Mouse (Mus musculus) hindbrain, embryonic 11.5 days (tissue): ENCODE measurements around the gene Gabra3. TPM values are rescaled to one million over a fixed set of nuclear protein-coding genes. Genes with fewer than 3 reads are reported as not detected.

ENCODE experiments used
- ATAC-seq: fragments of 200-750 bp; cut with Nextera tagmentation; 2 replicates; pipeline ENCODE4 v1.8.0; 2017; ENCODE audit warnings: mild to moderate bottlenecking, moderate TSS enrichment, moderate library complexity; ENCODE audit not compliant: low FRiP score
- DNase-seq: peaks from one replicate; pipeline ENCODE4 v3.0.0-alpha.2; 2015; ENCODE audit warnings: low spot score
- H3K27ac ChIP-seq: fragments of 300-500 bp; sonication (generic); 2 replicates; pipeline ENCODE4 v1.5.1; 2014; ENCODE audit warnings: mild to moderate bottlenecking, low read depth, low read length
- H3K27me3 ChIP-seq: fragments of 300-500 bp; sonication (generic); 2 replicates; pipeline ENCODE4 v1.6.1; 2014; ENCODE audit warnings: mild to moderate bottlenecking, low read length, moderate library complexity, mixed read lengths; ENCODE audit not compliant: control insufficient read depth, insufficient read depth
- H3K36me3 ChIP-seq: fragments of 300-500 bp; sonication (generic); 2 replicates; pipeline ENCODE4 v1.6.1; 2014; ENCODE audit warnings: mild to moderate bottlenecking, low read length, moderate library complexity, mixed read lengths; ENCODE audit not compliant: control insufficient read depth, insufficient read depth
- H3K4me1 ChIP-seq: fragments of 300-500 bp; sonication (generic); replicated peaks from 2 replicates; pipeline ENCODE4 v1.6.1; 2014; ENCODE audit warnings: low read length, mixed read lengths; ENCODE audit not compliant: control insufficient read depth, insufficient read depth
- H3K4me2 ChIP-seq: fragments of 300-500 bp; sonication (generic); replicated peaks from 2 replicates; pipeline ENCODE4 v1.6.1; 2014; ENCODE audit warnings: mild to moderate bottlenecking, low read depth, low read length
- H3K4me3 ChIP-seq: fragments of 300-500 bp; sonication (generic); 2 replicates; pipeline ENCODE4 v1.5.1; 2014; ENCODE audit warnings: low read depth, low read length
- H3K9ac ChIP-seq: fragments of 300-500 bp; sonication (generic); 2 replicates; pipeline ENCODE4 v1.6.1; 2014; ENCODE audit warnings: low read depth, low read length
- H3K9me3 ChIP-seq: fragments of 300-500 bp; sonication (generic); 2 replicates; pipeline ENCODE4 v1.6.1; 2016; ENCODE audit warnings: low read length; ENCODE audit not compliant: control insufficient read depth
- WGBS: fragments of 180-500 bp; shearing (Covaris S2); extraction: QIAGEN DNeasy Blood & Tissue Kit; methylation state at CpG from one replicate; pipeline ENCODE4 v1.1.7; 2014; 5-methylcytosine and 5-hydroxymethylcytosine counted together
- polyA plus RNA-seq: library from polyadenylated mRNA; unstranded; fragments of >200 nt; fragmentation: Nextera tagmentation; extraction: Ambion mirVana; gene quantifications from 2 replicates; pipeline ENCODE4 v1.2.1, GENCODE M21; 2014

The Gabra3 gene
- polyA plus RNA-seq, result 1.4 and 2.8 TPM in 2 replicates

- Histone ChIP-seq H3K4me3 (peak within 1 kb of the TSS; percentile 29), H3K36me3 (no peaks in the 10 kb centered on the region), H3K4me1 (no peaks in the 10 kb centered on the region), H3K9ac (peak within 1 kb of the TSS; percentile 19; the same call in 1 of the 2 replicates), H3K27ac (no peak within 1 kb of the TSS), H3K4me2 (peak within 1 kb of the TSS; percentile 41), H3K9me3 (no peaks in the 10 kb centered on the region), H3K27me3 (no peaks in the 10 kb centered on the region)
- DNase-seq, result peak; percentile 31
- WGBS, result 4% methylated on average over 4 of the region's 4 CpGs
- ATAC-seq, result peak; percentile 63
Measured at GRCm38 (mm10) chrX:72656230-72656898, at the start of gene Gabra3. Gabra3 (minus strand) TSS chrX:72656848.

DNA sequence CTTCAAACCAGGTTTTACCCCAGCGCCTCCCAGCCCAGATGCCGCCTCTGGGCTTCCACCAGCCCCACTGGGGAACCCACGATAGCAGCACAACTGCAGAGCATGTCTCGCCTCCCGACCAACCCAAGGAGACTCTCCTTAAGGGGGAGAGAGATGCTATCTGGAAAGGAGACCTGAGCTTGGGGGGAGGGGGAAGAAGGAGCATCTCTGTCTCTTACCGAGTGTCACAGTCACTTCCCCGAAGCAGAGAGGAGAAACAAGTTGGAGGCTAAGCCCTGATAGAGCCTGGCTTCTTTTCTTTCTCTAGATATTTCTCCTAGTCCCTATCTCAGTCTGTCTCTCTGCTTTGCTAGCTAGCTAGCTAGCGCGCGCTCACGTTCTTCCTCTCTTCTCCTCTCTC lies 859 bp downstream of the Gabra3 start:
- Histone ChIP-seq H3K4me1 (no peaks in the 10 kb centered on the region), H3K4me3 (peak overlapping the region; percentile 29), H3K9ac (peak overlapping the region; percentile 19; the same call in 1 of the 2 replicates), H3K9me3 (no peaks in the 10 kb centered on the region), H3K27me3 (no peaks in the 10 kb centered on the region), H3K27ac (no peak overlapping the region), H3K36me3 (no peaks in the 10 kb centered on the region), H3K4me2 (peak overlapping the region; percentile 41)
- peak; percentile 76 for ATAC-seq
- WGBS, result 11% methylated on average over 8 of the region's 11 CpGs
- DNase-seq, result no peak

DNA sequence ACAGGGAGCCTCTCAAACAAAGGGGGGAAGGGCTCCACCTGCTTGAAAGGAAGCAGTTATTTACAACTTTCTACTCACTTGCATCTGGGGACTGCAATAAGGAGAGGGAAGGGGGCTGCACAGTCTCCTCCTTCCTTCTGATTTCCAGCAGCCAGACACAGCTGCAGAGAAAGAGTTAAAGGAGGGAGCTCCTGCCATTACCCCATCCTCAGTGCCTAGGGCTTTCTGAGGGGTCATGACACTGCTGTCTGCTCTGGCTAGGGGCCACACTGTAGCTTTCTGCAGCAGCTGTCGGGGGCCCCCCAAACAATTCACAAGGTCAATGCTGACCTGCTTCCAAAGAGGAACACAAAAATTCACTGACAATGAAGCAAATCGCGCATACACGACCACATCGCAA lies 1.3 kb downstream of the Gabra3 start:
- Histone ChIP-seq H3K27me3 (no peaks in the 10 kb centered on the region), H3K9me3 (no peaks in the 10 kb centered on the region), H3K4me1 (no peaks in the 10 kb centered on the region), H3K9ac (peak overlapping the region; percentile 19; the same call in 1 of the 2 replicates), H3K4me2 (peak overlapping the region; percentile 41), H3K36me3 (no peaks in the 10 kb centered on the region), H3K27ac (no peak overlapping the region), H3K4me3 (peak overlapping the region; percentile 29)
- 12% methylated on average over 5 of the region's 5 CpGs for WGBS
- peak; percentile 49; the same call in 1 of the 2 replicates for ATAC-seq
- DNase-seq, result peak; percentile 26

DNA sequence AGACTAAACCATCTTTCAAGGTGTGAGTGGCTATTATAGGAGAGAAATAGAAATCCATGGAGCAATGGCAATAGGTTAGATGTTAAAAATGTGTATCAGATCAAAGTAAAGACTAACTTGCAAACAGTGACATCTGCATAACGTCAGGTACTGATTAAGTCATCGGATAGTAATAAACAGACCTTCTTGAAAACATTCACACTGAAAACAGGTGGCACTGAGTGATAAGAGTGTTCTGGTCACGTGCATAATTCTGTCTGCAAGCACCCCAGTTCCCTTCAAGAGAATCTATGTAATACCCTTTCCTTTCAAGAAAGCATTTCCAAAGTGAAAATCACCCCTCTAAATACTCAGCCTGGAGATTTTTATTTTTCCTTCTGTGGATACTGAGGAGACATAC lies 6.0 kb downstream of the Gabra3 start:
- no peak overlapping the region for H3K27ac ChIP-seq
- H3K9me3 ChIP-seq, result no peaks in the 10 kb centered on the region
- H3K4me1 ChIP-seq, result no peaks in the 10 kb centered on the region
- H3K4me3 ChIP-seq, result no peak overlapping the region
- H3K9ac ChIP-seq, result no peak overlapping the region
- no peak overlapping the region for H3K4me2 ChIP-seq
- H3K36me3 ChIP-seq, result no peaks in the 10 kb centered on the region
- DNase-seq, result no peak
- H3K27me3 ChIP-seq, result no peaks in the 10 kb centered on the region
- WGBS, result 72% methylated on average over 3 of the region's 3 CpGs
- no peak for ATAC-seq

GRCm38 (mm10) chrX:72644691-72645090 lies 12.0 kb downstream of the Gabra3 start:
- 58% methylated on average over 2 of the region's 2 CpGs for WGBS
- no peaks in the 10 kb centered on the region for H3K36me3 ChIP-seq
- no peaks in the 10 kb centered on the region for H3K27me3 ChIP-seq
- no peak overlapping the region for H3K4me2 ChIP-seq
- peak; percentile 1 for DNase-seq
- no peak overlapping the region for H3K9ac ChIP-seq
- no peak for ATAC-seq
- no peaks in the 10 kb centered on the region for H3K4me1 ChIP-seq
- no peaks in the 10 kb centered on the region for H3K9me3 ChIP-seq
- no peak overlapping the region for H3K4me3 ChIP-seq
- H3K27ac ChIP-seq, result no peak overlapping the region

- Histone ChIP-seq H3K4me3 (no peak overlapping the region), H3K9ac (no peak overlapping the region), H3K27ac (no peak overlapping the region), H3K4me1 (no peaks in the 10 kb centered on the region), H3K4me2 (no peak overlapping the region), H3K36me3 (no peaks in the 10 kb centered on the region), H3K9me3 (no peaks in the 10 kb centered on the region), H3K27me3 (no peaks in the 10 kb centered on the region)
- WGBS, result 88% methylated on average over 5 of the region's 5 CpGs
- no peak for ATAC-seq
- DNase-seq, result no peak
Measured at GRCm38 (mm10) chrX:72497284-72497683, 159.4 kb downstream of the Gabra3 start.

- Histone ChIP-seq H3K4me2 (no peak overlapping the region), H3K27me3 (no peaks in the 10 kb centered on the region), H3K36me3 (no peaks in the 10 kb centered on the region), H3K9me3 (no peaks in the 10 kb centered on the region), H3K9ac (no peak overlapping the region), H3K27ac (no peak overlapping the region), H3K4me3 (no peak overlapping the region), H3K4me1 (no peaks in the 10 kb centered on the region)
- DNase-seq (no peak), ATAC-seq (no peak)
- 94% methylated on average over 2 of the region's 2 CpGs for WGBS
Measured at GRCm38 (mm10) chrX:72489806-72490205, 166.8 kb downstream of the Gabra3 start.

- ATAC-seq (no peak), DNase-seq (no peak)
- H3K4me1 ChIP-seq, result no peaks in the 10 kb centered on the region
- no peak within 1 kb of the TSS for H3K27ac ChIP-seq
- H3K36me3 ChIP-seq, result no peaks in the 10 kb centered on the region
- no peaks in the 10 kb centered on the region for H3K9me3 ChIP-seq
- WGBS, result 95% methylated on average over 6 of the region's 6 CpGs
- H3K27me3 ChIP-seq, result no peaks in the 10 kb centered on the region
- H3K9ac ChIP-seq, result no peak within 1 kb of the TSS
- no peak within 1 kb of the TSS for H3K4me2 ChIP-seq
- H3K4me3 ChIP-seq, result no peak within 1 kb of the TSS
Measured at GRCm38 (mm10) chrX:72386758-72387157, 269.9 kb downstream of the Gabra3 start, which contains the start of gene Magea10. Magea10 (minus strand) TSS chrX:72386858.
